Mouse (Mus musculus) left cerebral cortex, postnatal 4 days (tissue): ENCODE measurements at regions not wholly inside any gene's neighbourhood (a gene's known extent, or its start where the extent isn't known, plus 50 kb on each side); places are given as distances from the start of the nearest gene placed in this dataset.
"Not testable (repeated sequence)": the region's sequence is repeated elsewhere in the genome, so short reads cannot be mapped to it uniquely, and the experiment has no call there.

Experiments
- DNase-seq: peaks from one replicate; pipeline ENCODE4 v3.0.0-alpha.2; 2022
- intact Hi-C: fragments of 180-260 bp; cut with DNase I; formaldehyde crosslinking; loops from one replicate; pipeline ENCODE4 v1.15.1; 2025

- no peak for DNase-seq
- intact Hi-C loops = no loop called here
Measured at GRCm38 (mm10) chr16:19024010-19024532, 147.2 kb downstream of the Hira start.

- intact Hi-C loops = no loop called here
- no peak for DNase-seq
Measured at GRCm38 (mm10) chr16:19025227-19025932, 148.5 kb downstream of the Hira start.

DNA sequence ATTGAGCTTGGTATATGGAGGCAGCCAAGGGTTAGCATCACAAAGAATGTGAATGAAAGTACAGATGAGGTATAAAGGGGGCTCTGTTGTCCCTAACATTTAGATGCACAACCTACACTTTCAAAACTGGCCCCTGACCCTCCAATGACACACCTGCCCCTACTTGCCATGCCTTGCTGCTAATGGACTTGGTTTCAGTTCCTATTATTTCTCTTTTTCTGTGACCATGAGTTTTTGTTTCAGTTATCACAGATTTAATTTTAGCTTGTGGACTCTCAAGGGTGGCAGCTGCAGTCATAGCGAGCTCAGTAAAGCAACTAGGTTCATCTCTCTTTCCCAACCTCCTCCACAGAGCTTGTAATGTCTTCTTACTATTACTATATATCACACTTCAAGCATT lies 150.3 kb downstream of the Hira start:
- DNase-seq = no peak
- intact Hi-C loops = no loop called here

DNA sequence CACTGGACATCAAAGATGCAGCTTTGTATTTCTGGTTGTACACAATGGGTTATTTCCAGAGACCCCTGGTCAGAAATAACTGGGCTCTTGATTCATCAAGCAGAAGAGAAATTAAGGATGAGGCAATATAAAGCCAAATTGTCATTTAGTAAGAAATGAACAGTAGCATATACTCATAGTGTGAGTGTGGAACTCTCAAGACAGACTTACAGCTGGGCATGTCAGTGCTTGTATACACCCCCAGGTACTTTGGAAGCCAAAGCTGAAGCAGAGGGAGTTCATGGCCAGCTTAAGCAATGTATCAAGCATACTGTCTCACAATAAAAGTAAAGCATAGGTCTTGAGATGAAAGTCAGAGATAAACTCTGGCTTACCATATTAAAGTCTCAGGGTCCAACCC lies 155.7 kb downstream of the Hira start:
- no peak for DNase-seq
- intact Hi-C loops = no loop called here

DNA sequence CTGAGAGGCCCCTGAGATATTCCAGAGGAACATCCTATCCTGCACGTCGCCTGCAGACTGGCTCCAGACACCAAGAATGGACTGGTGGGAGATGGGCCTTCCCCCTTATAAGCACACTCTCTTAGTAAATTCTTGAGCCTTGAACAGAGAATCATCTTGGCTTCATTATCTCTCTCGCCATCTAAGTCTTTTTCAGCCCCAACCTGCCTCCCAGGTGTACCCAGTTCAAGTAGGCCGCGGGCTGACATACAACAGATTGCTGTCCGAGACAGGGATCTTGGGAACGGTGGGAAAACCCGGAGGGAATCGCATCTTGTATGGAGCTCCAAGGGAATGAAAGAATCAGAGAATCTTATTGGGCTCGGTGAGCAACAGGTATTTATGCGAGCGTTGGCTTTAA lies 158.9 kb downstream of the Hira start:
- intact Hi-C loops = no loop called here

GRCm38 (mm10) chr16:19037681-19038080 lies 160.8 kb downstream of the Hira start:
- no peak for DNase-seq
- intact Hi-C loops = no loop called here

More for the DNA sequence above, 158.9 kb downstream of the Hira start:
- DNase-seq = no peak

- DNase-seq = no peak
- intact Hi-C loops = no loop called here
Measured at GRCm38 (mm10) chr16:19052791-19053190, 176.0 kb downstream of the Hira start.

GRCm38 (mm10) chr16:19060343-19060742 lies 183.5 kb downstream of the Hira start:
- intact Hi-C loops = loop anchor here (10.0 kb wide), 1 partner anchor 134 kb away; no protein-coding TSS in a partner anchor
- no peak for DNase-seq

GRCm38 (mm10) chr16:19061796-19062195 lies 185.0 kb downstream of the Hira start:
- DNase-seq = no peak
- intact Hi-C loops = loop anchor here (10.0 kb wide), 1 partner anchor 133 kb away; no protein-coding TSS in a partner anchor

DNA sequence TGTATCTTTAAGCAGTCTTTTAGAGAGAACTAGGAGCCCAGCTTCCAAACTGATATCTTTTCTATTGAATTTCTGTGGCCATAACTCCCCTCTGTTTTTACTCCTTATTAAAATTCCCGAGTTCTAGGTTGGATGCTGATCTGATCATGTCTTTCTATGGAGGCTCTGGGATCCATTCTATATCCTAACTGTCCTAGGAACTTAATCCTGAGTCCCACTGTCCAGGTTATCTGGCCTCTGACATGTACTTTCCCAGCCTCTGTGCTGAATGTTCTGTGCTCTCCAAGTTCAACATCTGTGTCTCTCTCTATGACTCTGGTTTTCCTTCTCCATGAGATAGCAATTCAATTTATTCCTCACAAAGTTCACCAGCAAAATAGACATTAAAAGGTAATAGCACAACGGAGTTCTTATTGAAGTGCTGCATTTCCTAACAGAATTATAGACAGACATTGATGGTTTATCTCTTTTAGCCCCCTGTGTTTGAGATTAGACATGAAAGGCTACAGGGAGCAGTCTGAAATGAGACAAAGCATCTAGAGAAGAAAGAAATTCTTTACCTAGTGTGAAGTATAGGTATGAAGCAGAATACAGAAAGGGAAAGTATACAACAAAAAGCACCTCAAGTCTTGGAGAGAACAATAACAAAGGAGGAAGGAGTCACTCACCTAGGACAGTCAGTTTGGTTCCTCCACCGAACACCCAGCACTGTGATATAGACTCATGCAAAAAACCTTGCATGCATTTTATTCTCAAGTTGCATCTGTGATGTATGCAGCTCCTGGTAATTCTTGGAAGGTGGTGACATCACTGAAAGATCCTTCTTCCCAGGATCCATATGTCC lies 185.9 kb downstream of the Hira start:
- intact Hi-C loops = loop anchor here (10.0 kb wide), 1 partner anchor 132 kb away; no protein-coding TSS in a partner anchor
- DNase-seq = no peak

- no peak for DNase-seq
- intact Hi-C loops = loop anchor here (10.0 kb wide), 1 partner anchor 131 kb away; no protein-coding TSS in a partner anchor
Measured at GRCm38 (mm10) chr16:19063401-19063762, 186.5 kb downstream of the Hira start.

GRCm38 (mm10) chr16:19064397-19064796 lies 187.6 kb downstream of the Hira start:
- no peak for DNase-seq
- intact Hi-C loops = loop anchor here (10.0 kb wide), 1 partner anchor 130 kb away; no protein-coding TSS in a partner anchor

DNA sequence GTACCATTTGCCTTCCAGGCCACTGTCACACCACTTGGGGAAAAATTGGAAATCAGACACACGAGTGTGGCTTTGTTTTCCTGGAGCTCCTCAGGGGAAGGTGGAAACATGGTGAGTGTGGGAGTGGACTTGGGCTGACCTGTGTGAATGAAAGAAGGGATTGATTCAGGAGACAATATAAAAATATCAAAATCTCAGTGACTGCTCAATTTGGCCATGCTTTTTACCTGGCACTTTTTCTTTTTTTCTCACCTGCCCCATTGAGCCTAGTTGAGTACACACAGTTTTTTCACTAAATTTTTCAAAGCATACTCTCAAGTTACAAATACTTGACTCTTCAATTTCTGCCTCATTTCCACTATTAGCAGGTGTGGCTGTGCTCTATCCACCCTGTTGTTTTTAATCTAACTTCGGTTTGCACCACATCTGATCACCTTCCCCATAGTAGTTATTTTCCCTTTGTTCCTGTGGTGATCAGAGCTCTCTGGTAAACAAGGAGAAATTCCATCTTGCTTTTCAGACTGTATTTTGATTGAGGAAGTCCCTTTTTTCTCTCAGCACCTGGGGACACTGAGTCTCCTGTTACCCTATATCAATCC lies 188.8 kb downstream of the Hira start:
- DNase-seq = no peak
- intact Hi-C loops = loop anchor here (10.0 kb wide), 1 partner anchor 129 kb away; no protein-coding TSS in a partner anchor

DNA sequence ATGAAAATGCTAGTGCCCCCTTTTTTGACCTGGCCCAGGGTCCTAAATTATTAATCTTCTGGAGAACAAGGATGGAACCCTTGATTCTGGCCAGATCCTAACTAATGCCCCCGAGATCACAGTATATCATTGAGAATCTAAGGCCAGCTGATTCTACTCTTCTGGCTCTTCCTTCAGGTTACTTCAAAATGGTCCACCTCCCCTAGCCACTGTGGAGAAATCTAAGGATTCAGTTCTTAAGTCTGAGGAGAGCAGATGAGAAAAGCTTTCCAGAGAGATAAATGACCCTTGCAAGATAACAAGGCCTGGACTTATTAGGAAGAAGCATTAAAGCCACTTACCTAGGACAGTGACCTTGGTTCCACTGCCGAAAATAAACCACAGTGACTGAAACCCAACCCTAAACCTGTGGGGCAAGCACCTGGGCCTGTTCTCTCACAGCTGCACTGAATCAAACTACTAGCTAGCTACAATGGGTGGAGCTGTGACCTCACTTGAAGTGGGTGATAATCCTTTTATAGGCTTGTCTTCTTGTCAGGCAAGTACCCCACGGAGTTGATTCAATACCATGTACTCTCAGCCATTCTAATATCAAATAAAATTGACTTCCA lies 190.0 kb downstream of the Hira start:
- DNase-seq = no peak
- intact Hi-C loops = loop anchor here (10.0 kb wide), 1 partner anchor 128 kb away; no protein-coding TSS in a partner anchor

GRCm38 (mm10) chr16:19083503-19083902 lies 206.7 kb downstream of the Hira start:
- DNase-seq, intact Hi-C loops: not testable (repeated sequence)

DNA sequence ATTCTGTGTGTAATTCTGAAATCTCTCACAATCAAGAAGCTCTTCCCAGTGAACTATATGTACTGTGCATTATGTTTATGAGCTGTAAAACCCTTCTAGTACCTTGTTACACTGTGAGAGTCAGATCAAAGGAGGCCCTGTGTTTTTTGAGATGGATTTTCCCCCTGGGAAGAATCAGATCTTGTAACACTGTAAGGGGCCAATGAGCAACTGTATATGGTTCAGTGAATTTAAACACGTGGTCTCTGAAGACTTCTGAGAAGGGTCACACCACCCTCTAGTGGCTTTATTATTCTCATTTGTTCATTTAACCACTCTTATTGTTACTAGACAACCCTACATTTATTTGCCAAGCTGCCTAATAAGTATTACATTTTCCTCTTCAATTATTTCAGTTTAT lies 211.1 kb downstream of the Hira start:
- no peak for DNase-seq
- intact Hi-C loops = no loop called here
